Mouse (Mus musculus) kidney, embryonic 16.5 days (tissue): Measurements from ENCODE around the gene Xlr. TPM values are rescaled to one million over a fixed set of nuclear protein-coding genes. Genes with fewer than 3 reads are reported as not detected.
"Not testable (repeated sequence)": the region's sequence is repeated elsewhere in the genome, so short reads cannot be mapped to it uniquely, and the experiment has no call there.

Experiments
- ATAC-seq: fragments of 200-750 bp; cut with Nextera tagmentation; 2 replicates; pipeline ENCODE4 v1.8.0; 2017; ENCODE audit warnings: moderate TSS enrichment; ENCODE audit not compliant: low FRiP score, low TSS enrichment
- H3K27ac ChIP-seq: fragments of 300-500 bp; sonication (generic); 2 replicates; pipeline ENCODE4 v1.5.1; 2014; ENCODE audit warnings: low read length
- H3K27me3 ChIP-seq: fragments of 300-500 bp; sonication (generic); 2 replicates; pipeline ENCODE4 v1.6.1; 2014; ENCODE audit warnings: low read length, control low read depth, mixed read lengths; ENCODE audit not compliant: insufficient read depth
- H3K36me3 ChIP-seq: fragments of 300-500 bp; sonication (generic); 2 replicates; pipeline ENCODE4 v1.6.1; 2014; ENCODE audit warnings: low read length, control low read depth, mixed read lengths; ENCODE audit not compliant: insufficient read depth
- H3K4me1 ChIP-seq: fragments of 300-500 bp; sonication (generic); 2 replicates; pipeline ENCODE4 v1.6.1; 2014; ENCODE audit warnings: low read length, control low read depth, mixed read lengths; ENCODE audit not compliant: insufficient read depth
- H3K4me2 ChIP-seq: fragments of 300-500 bp; sonication (generic); replicated peaks from 2 replicates; pipeline ENCODE4 v1.6.1; 2014; ENCODE audit warnings: low read depth, low read length
- H3K4me3 ChIP-seq: fragments of 300-500 bp; sonication (generic); 2 replicates; pipeline ENCODE4 v1.5.1; 2014; ENCODE audit warnings: mild to moderate bottlenecking, low read length
- H3K9ac ChIP-seq: fragments of 300-500 bp; sonication (generic); replicated peaks from 2 replicates; pipeline ENCODE4 v1.6.1; 2014; ENCODE audit warnings: low read length
- H3K9me3 ChIP-seq: fragments of 300-500 bp; sonication (generic); 2 replicates; pipeline ENCODE4 v1.6.1; 2016; ENCODE audit warnings: low read length, control low read depth
- WGBS: fragments of 180-500 bp; shearing (Covaris S2); extraction: QIAGEN DNeasy Blood & Tissue Kit; methylation state at CpG from one replicate; pipeline ENCODE4 v1.1.7; 2014; 5-methylcytosine and 5-hydroxymethylcytosine counted together
- polyA plus RNA-seq: library from polyadenylated mRNA; unstranded; fragments of >200 nt; fragmentation: Nextera tagmentation; extraction: Ambion mirVana; gene quantifications from 2 replicates; pipeline ENCODE4 v1.2.1, GENCODE M21; 2015

Xlr gene
- polyA plus RNA-seq, result 0.48 and 0.82 TPM in 2 replicates

DNA sequence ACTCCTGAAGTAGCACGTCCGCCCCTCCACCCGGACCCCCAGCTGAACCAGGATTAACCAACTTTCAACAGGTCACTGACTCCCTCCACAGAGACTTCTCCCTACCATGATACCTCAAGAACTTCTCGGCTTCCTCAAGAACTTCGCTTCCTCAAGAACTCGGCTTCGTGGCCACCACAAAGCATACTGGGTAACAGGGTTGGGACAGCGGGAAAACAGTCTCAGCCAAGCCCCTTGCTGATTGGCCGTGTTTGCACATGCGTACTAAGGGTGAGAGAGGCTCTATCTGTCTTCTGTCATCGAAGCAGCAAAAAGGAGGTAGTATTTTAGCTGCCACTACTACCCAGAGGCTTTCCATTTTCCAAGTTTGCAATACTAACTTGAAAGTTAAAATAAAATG lies at the start of gene Xlr:
Gene Xlr, minus strand, starts transcription at position 188 of the 400 bp plus-strand sequence.
- not testable (repeated sequence) for H3K27me3 ChIP-seq, H3K4me2 ChIP-seq, H3K4me1 ChIP-seq, H3K4me3 ChIP-seq, H3K9me3 ChIP-seq, H3K9ac ChIP-seq, ATAC-seq, H3K36me3 ChIP-seq, H3K27ac ChIP-seq
- WGBS, result 81% methylated on average over 11 of the region's 11 CpGs

- Histone ChIP-seq H3K9ac (no peak overlapping the region), H3K4me1 (no peaks in the 10 kb centered on the region), H3K27me3 (no peaks in the 10 kb centered on the region), H3K4me2 (no peak overlapping the region), H3K4me3 (no peak overlapping the region), H3K36me3 (no peaks in the 10 kb centered on the region), H3K9me3 (no peaks in the 10 kb centered on the region), H3K27ac (no peak overlapping the region)
- no peak for ATAC-seq
- 40% methylated on average over 3 of the region's 3 CpGs for WGBS
Measured at GRCm38 (mm10) chrX:53799074-53799473, 1.6 kb upstream of the Xlr start.

DNA sequence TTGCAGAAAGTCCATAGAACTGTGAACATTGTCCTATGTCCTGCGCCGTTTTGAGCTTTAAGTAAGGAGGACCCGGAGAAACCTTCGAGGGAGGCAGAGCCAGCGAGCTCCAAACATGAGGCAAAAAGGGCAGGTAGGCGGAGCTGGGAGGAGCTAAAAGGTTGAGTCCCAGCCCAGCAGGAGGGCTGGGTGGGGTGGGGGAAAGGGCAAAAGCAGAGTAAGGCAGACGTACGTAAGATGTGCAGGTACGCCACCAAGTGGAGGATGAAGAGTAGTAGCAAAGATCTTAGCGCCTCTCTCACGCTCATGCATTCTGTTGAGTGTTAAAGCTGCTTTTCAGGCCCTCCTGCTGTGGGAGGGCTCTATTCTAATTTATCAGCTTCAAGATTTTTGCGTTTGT lies 21.2 kb downstream of the Xlr start, which contains the start of gene Zfp36l3:
Gene Zfp36l3, minus strand, starts transcription at position 119 of the 400 bp plus-strand sequence.
- 88% methylated on average over 12 of the region's 12 CpGs for WGBS
- Histone ChIP-seq H3K4me1 (no peaks in the 10 kb centered on the region), H3K4me3 (no peak within 1 kb of the TSS), H3K36me3 (no peaks in the 10 kb centered on the region), H3K27me3 (no peaks in the 10 kb centered on the region), H3K27ac (no peak within 1 kb of the TSS), H3K9me3 (peaks cover 3% of the 10 kb centered on the region; the same call in 1 of the 2 replicates), H3K9ac (no peak within 1 kb of the TSS), H3K4me2 (no peak within 1 kb of the TSS)
- no peak for ATAC-seq

- no peaks in the 10 kb centered on the region for H3K4me1 ChIP-seq
- H3K36me3 ChIP-seq, result no peaks in the 10 kb centered on the region
- no peak within 1 kb of the TSS for H3K4me3 ChIP-seq
- no peak within 1 kb of the TSS for H3K4me2 ChIP-seq
- H3K27me3 ChIP-seq, result no peaks in the 10 kb centered on the region
- H3K9ac ChIP-seq, result no peak within 1 kb of the TSS
- 91% methylated on average over 16 of the region's 16 CpGs for WGBS
- peaks cover 12% of the 10 kb centered on the region; the same call in 1 of the 2 replicates for H3K9me3 ChIP-seq
- ATAC-seq, result no peak
- H3K27ac ChIP-seq, result no peak within 1 kb of the TSS
Measured at GRCm38 (mm10) chrX:53757736-53758135, 39.8 kb downstream of the Xlr start, which contains the start of gene 1700013H16Rik. Gene 1700013H16Rik, minus strand, starts transcription at chrX:53757831.

DNA sequence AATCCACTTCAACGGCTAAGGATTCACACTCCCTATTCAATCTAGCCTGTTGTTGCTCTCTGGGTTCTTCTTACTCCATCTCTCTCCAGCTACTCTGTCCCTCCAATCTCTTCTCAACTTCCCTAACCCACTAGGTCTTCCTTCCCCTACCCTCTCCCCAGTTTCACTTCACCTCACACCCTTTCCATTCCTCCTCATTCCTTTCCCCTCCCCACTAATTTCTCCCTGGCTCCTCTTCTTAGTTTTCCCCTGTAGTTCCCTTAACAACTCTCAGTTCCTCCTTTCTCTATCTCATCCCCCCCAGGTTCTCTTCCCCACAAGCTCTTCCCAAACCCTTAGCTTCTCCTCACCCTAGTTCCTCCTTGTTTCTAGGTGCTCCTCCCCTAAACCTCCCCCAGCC lies 44.7 kb downstream of the Xlr start:
- H3K4me1 ChIP-seq, result no peaks in the 10 kb centered on the region
- H3K9ac ChIP-seq, result no peak overlapping the region
- H3K9me3 ChIP-seq, result peaks cover 12% of the 10 kb centered on the region; the same call in 1 of the 2 replicates
- no peak overlapping the region for H3K27ac ChIP-seq
- no peak overlapping the region for H3K4me3 ChIP-seq
- WGBS, result 94% methylated on average over 1 of the region's 1 CpGs
- no peak for ATAC-seq
- no peak overlapping the region for H3K4me2 ChIP-seq
- no peaks in the 10 kb centered on the region for H3K27me3 ChIP-seq
- H3K36me3 ChIP-seq, result no peaks in the 10 kb centered on the region

DNA sequence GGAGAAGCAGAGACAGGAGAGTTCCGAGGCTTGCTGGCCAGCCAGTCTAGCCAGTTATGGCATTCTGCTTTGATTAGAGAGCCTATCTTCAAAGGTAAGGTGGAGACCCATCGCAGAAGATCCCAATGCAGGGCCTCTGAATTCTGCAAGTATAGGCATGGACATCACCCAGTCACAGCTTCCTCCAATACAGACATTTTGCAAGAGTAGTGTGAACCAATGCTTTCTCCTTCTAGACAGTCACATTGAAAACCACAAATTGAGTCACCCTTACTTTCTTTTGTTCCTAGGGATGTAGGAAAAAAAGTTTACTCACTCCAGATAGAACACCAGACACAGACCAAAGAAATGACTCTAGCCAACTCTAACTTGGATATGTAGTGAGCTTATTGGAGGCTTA lies 68.5 kb downstream of the Xlr start:
- Histone ChIP-seq H3K27me3 (no peaks in the 10 kb centered on the region), H3K4me2 (no peak overlapping the region), H3K27ac (no peak overlapping the region), H3K9me3 (no peaks in the 10 kb centered on the region), H3K9ac (no peak overlapping the region), H3K4me1 (no peaks in the 10 kb centered on the region), H3K4me3 (no peak overlapping the region), H3K36me3 (no peaks in the 10 kb centered on the region)
- 90% methylated on average over 2 of the region's 2 CpGs for WGBS
- ATAC-seq, result no peak

Other genes with a start within 250 kb of the Xlr start
- 72.6 and 78.3 TPM in 2 replicates for gene Rtl8c, start 189.7 kb downstream of the Xlr start, polyA plus RNA-seq
- not detected in 2 replicates for gene Gm14597, start 188.7 kb downstream of the Xlr start, polyA plus RNA-seq
- gene Rtl8a, start 154.0 kb downstream of the Xlr start, polyA plus RNA-seq, result 73.7 and 76.8 TPM in 2 replicates
- gene Rtl8b, start 127.3 kb downstream of the Xlr start, polyA plus RNA-seq, result 66.1 and 66.3 TPM in 2 replicates
- gene 4930502E18Rik, start 72.9 kb downstream of the Xlr start, polyA plus RNA-seq, result 1.0 and 1.3 TPM in 2 replicates
- gene 1700013H16Rik, start 39.9 kb downstream of the Xlr start, polyA plus RNA-seq, result not detected in 2 replicates
- gene Zfp36l3, start 21.3 kb downstream of the Xlr start, polyA plus RNA-seq, result not detected in 2 replicates